In genomic region chr5:29887267-29887841, GRCm38 (mm10) we compare ENCODE assay signal across 15 mouse cellular contexts.
A peak's percentile ranks its signal among the peaks of the same experiment; 100 is the strongest.
DNase-seq lines count a peak whose midpoint lies in the region; TF ChIP-seq lines count a peak whose summit lies in the region.
"Had no signal": no experiment of that assay in that cellular context is flagged by ENCODE, and none has a peak within 500 bp of the region (broad histone marks: within the 10 kb centered on the region; RNA-seq: fewer than 3 reads in every experiment).

No protein-coding gene starts in this region.

- H3K27ac ChIP-seq in gastrocnemius, adult 2 months, result no peak overlapping the region
- H3K27ac ChIP-seq: forebrain, embryonic 10.5 days; limb, embryonic 10.5 days; liver, embryonic 12.5 days; neural tube, embryonic 13.5 days had no signal

- no peak overlapping the region for H3K4me3 ChIP-seq in gastrocnemius, adult 2 months
- H3K4me3 ChIP-seq: forebrain, embryonic 10.5 days; limb, embryonic 10.5 days; liver, embryonic 12.5 days; neural tube, embryonic 13.5 days had no signal

- intact Hi-C loops in gastrocnemius, adult 2 months (cut with DNase I), result no loop called here

- DNase-seq in gastrocnemius, adult 2 months, result peak; percentile 30
- DNase-seq in gastrocnemius, postnatal 10 days, result no peak
- peak; percentile 22 for DNase-seq in 3134 (ENCODE audit: extremely low read depth, insufficient read length, low spot score)
- DNase-seq in Muller cell, postnatal 12 days (ENCODE audit: inconsistent ontology term), result peak; percentile 79
- peak; percentile 32 for DNase-seq in fibroblast of lung, adult 2 months (ENCODE audit: low read depth)
- DNase-seq in layer of hippocampus, postnatal 14 days (ENCODE audit: low spot score in 2 of 2), result no peak
- DNase-seq in kidney, postnatal 10 days, result no peak
- DNase-seq: kidney, adult 18-20 months; kidney, postnatal 25 days; right cerebral cortex, postnatal 4 days; thymus, adult 18-20 months had no signal

- TF ChIP-seq CTCF in gastrocnemius, adult 2 months (IDR thresholded peaks at IDR 0.05), result no peak

Comparison
In these comparisons a context has a peak if more than half of its experiments do, and no peak if none do; other contexts are left out.
1. DNase-seq: peak in gastrocnemius, adult 2 months (single experiment), 3134 (single experiment), Muller cell, postnatal 12 days (single experiment) and fibroblast of lung, adult 2 months (single experiment); none in gastrocnemius, postnatal 10 days (single experiment), layer of hippocampus, postnatal 14 days (0 of 2) and kidney, postnatal 10 days (single experiment).